Mouse (Mus musculus) granulocyte monocyte progenitor cell, adult 5-6 weeks (primary cell): ENCODE measurements at regions not wholly inside any gene's neighbourhood (a gene's known extent, or its start where the extent isn't known, plus 50 kb on each side); places are given as distances from the start of the nearest gene placed in this dataset.

ENCODE experiments used
- ATAC-seq: replicated peaks from 2 replicates; pipeline ENCODE4 v1.8.0; 2016; ENCODE audit warnings: mild to moderate bottlenecking, moderate TSS enrichment, inconsistent platforms; ENCODE audit not compliant: poor library complexity, severe bottlenecking

GRCm38 (mm10) chr1:55967869-55968268 lies 562.1 kb downstream of the Plcl1 start:
- ATAC-seq = no peak

DNA sequence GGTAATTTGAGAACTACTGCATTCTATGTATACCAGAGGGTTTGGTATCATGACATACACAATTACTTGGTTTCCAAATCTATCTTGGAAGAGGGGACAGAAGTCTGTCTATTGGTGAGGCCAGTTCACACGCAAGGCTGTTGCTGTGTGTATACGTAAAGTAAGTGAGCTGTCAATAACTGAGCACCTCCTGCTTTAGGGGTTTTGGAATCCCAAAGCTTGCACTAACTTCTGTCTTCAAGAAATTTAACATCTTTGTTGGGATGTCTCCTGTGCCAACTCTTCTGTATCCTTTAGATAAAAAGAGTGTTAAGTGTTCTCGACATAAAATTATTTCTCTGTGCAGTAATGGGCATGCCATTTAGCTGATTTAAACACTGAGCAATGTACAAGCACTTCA lies 572.1 kb downstream of the Plcl1 start:
- no peak for ATAC-seq

DNA sequence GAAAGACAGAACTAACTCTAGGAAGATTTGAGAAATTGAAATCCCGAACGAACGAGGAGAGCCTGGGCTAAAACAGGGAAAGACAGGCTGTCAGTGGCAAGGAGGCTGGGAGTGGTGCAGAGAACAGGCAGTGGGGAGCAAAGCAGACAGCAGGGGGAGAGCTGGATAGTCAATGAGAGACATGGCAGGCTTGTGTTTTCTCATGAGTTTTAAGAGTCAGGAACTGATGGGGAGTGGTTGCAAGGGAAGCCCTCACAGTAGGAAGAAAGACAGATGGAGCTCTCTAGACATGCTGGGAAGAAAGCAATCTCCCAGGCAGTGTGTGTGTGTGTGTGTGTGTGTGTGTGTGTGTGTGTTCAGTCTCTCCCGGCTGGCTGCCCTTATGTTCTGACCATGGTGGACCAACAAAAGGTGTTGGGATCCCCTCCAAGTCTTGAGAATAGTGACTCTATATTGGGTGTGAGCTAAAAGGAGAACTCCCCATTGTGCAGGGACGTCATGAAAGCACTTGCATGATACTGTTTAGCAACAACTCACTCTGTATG lies 577.9 kb downstream of the Plcl1 start:
- no peak; the same call in 1 of the 2 replicates for ATAC-seq

DNA sequence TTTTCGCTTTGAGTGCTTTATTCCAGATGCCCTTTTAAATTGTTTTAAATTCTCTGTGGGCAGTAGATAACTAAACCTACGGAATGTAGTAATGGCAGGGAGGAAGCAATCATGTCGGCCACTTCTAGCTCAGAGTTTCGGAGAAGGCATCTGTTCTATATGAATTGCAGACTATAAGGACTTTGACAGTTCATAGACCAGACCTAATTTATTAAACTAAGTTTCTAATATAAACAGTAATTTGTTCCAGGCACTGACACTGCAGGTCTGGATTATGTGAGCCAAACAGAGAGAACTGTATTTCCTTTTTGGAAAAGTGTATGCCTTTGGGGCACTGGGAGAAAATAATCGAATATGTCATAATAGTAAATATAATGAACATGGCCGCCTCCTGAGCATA lies 591.4 kb downstream of the Plcl1 start:
- ATAC-seq = no peak
